Mouse (Mus musculus) B cell, adult 2 months (primary cell): Measurements from ENCODE around the gene Arhgef26.

Experiments used
- DNase-seq, 2 experiments: peaks; one replicate each; pipeline ENCODE4 v3.0.0; 2022

Gene Arhgef26

GRCm38 (mm10) chr3:62338044-62338443 lies at the start of gene Arhgef26:
Gene Arhgef26, plus strand, starts transcription at chr3:62338344.
- no peak for DNase-seq

- DNase-seq, result no peak
Measured at GRCm38 (mm10) chr3:62310493-62310892, 27.7 kb upstream of the Arhgef26 start.

GRCm38 (mm10) chr3:62311224-62311623 lies 26.9 kb upstream of the Arhgef26 start:
- DNase-seq, result no peak

GRCm38 (mm10) chr3:62324708-62325107 lies 13.4 kb upstream of the Arhgef26 start:
- no peak for DNase-seq

GRCm38 (mm10) chr3:62327903-62328302 lies 10.2 kb upstream of the Arhgef26 start:
- no peak for DNase-seq

GRCm38 (mm10) chr3:62338461-62338853 lies 313 bp downstream of the Arhgef26 start:
- DNase-seq, result no peak

- no peak for DNase-seq
Measured at GRCm38 (mm10) chr3:62338854-62339515, 841 bp downstream of the Arhgef26 start.

- DNase-seq, result no peak
Measured at GRCm38 (mm10) chr3:62339516-62340051, 1.4 kb downstream of the Arhgef26 start.

GRCm38 (mm10) chr3:62340154-62340760 lies 2.1 kb downstream of the Arhgef26 start:
- no peak for DNase-seq

- DNase-seq, result no peak
Measured at GRCm38 (mm10) chr3:62340861-62341260, 2.7 kb downstream of the Arhgef26 start.

- no peak for DNase-seq
Measured at GRCm38 (mm10) chr3:62341496-62342205, 3.5 kb downstream of the Arhgef26 start.

- DNase-seq, result no peak
Measured at GRCm38 (mm10) chr3:62348514-62349217, 10.5 kb downstream of the Arhgef26 start.

- DNase-seq, result no peak
Measured at GRCm38 (mm10) chr3:62349218-62349897, 11.2 kb downstream of the Arhgef26 start.

GRCm38 (mm10) chr3:62352071-62352470 lies 13.9 kb downstream of the Arhgef26 start:
- no peak for DNase-seq

- DNase-seq, result no peak
Measured at GRCm38 (mm10) chr3:62352876-62353275, 14.7 kb downstream of the Arhgef26 start.

GRCm38 (mm10) chr3:62367882-62368281 lies 29.7 kb downstream of the Arhgef26 start:
- no peak for DNase-seq

- no peak for DNase-seq
Measured at GRCm38 (mm10) chr3:62372841-62373240, 34.7 kb downstream of the Arhgef26 start.

GRCm38 (mm10) chr3:62374346-62374745 lies 36.2 kb downstream of the Arhgef26 start:
- no peak for DNase-seq

- no peak for DNase-seq
Measured at GRCm38 (mm10) chr3:62374831-62375230, 36.7 kb downstream of the Arhgef26 start.

- no peak for DNase-seq
Measured at GRCm38 (mm10) chr3:62376719-62377118, 38.6 kb downstream of the Arhgef26 start.

- DNase-seq, result no peak
Measured at GRCm38 (mm10) chr3:62379946-62380345, 41.8 kb downstream of the Arhgef26 start.

GRCm38 (mm10) chr3:62380420-62380819 lies 42.3 kb downstream of the Arhgef26 start:
- no peak for DNase-seq

GRCm38 (mm10) chr3:62382853-62383252 lies 44.7 kb downstream of the Arhgef26 start:
- DNase-seq, result no peak
